Mouse (Mus musculus) lung, postnatal 0 days (tissue): ENCODE data around the gene Zfp518b.

ENCODE experiments used
- CTCF ChIP-seq: IDR thresholded peaks from 2 replicates; pipeline ENCODE4 v1.5.1; 2016; ENCODE audit warnings: antibody characterized with exemption, mild to moderate bottlenecking
- EP300 ChIP-seq: IDR thresholded peaks from 2 replicates; pipeline ENCODE4 v1.6.1; 2016; ENCODE audit warnings: antibody characterized with exemption, mild to moderate bottlenecking, control low read depth

DNA sequence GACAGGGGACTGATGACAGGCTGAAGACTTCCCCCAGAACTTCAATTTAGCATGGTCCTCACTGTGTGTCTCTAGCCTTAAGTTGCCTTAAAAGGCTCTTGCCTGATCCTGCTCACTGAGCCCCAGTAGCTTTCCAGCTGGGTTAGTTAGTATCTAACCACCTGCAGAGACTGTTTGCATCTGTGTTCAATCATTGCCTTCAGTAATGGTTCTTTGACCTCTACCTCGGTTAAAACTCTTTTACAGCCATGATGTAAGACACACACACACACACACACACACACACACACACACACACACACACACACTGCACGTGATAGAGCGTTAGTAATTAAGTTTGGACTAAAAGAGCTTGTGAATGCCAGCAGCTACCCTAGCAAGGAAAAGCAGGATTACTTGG lies 57.7 kb downstream of the Zfp518b start:
- TF ChIP-seq CTCF (no peak), EP300 (no peak)
